Mouse (Mus musculus) cerebellum, adult (tissue): ENCODE results near the gene Gpr26.

Experiments used
- ATAC-seq: cut with Nextera tagmentation; 2 replicates; pipeline ENCODE4 v1.9.2; 2017; ENCODE audit warnings: mild to moderate bottlenecking, moderate library complexity, mixed read lengths; ENCODE audit not compliant: insufficient number of reproducible peaks, low FRiP score, low TSS enrichment

The Gpr26 gene

GRCm38 (mm10) chr7:132015933-132016332, 49.7 kb downstream of the Gpr26 start:
- ATAC-seq, result no peak

GRCm38 (mm10) chr7:132025591-132025990, 59.3 kb downstream of the Gpr26 start:
- ATAC-seq, result no peak

- no peak for ATAC-seq
Measured at GRCm38 (mm10) chr7:132026671-132027070, 60.4 kb downstream of the Gpr26 start.

GRCm38 (mm10) chr7:132031940-132032531, 65.8 kb downstream of the Gpr26 start:
- no peak for ATAC-seq
